Mouse (Mus musculus) embryonic facial prominence, embryonic 15.5 days (tissue): ENCODE data around the gene Mdfi. TPM values are rescaled to one million over a fixed set of nuclear protein-coding genes. Genes with fewer than 3 reads are reported as not detected.

Experiments
- polyA plus RNA-seq: library from polyadenylated mRNA; unstranded; fragments of >200 nt; fragmentation: Nextera tagmentation; extraction: Ambion mirVana; gene quantifications from 2 replicates; pipeline ENCODE4 v1.2.1, GENCODE M21; 2015

The Mdfi gene
- polyA plus RNA-seq, 1 experiment from 2014 or later = 25.3 TPM

Other genes starting within 250 kb of the Mdfi start
- gene Bysl, start 223.2 kb downstream of the Mdfi start, polyA plus RNA-seq = 23.9 and 24.6 TPM in 2 replicates
- 51.9 and 55.2 TPM in 2 replicates for gene Med20, start 223.1 kb downstream of the Mdfi start, polyA plus RNA-seq
- 1.6 TPM in 2 replicates for gene Gm20517, start 223.1 kb downstream of the Mdfi start, polyA plus RNA-seq
- gene Usp49, start 204.0 kb downstream of the Mdfi start, polyA plus RNA-seq = 4.4 and 5.2 TPM in 2 replicates
- gene Tomm6, start 146.3 kb downstream of the Mdfi start, polyA plus RNA-seq = 386 TPM in 2 replicates
- gene Frs3, start 145.7 kb downstream of the Mdfi start, polyA plus RNA-seq = 5.5 and 7.1 TPM in 2 replicates
- 0.12 and 0.24 TPM in 2 replicates for gene Gm21981, start 140.2 kb downstream of the Mdfi start, polyA plus RNA-seq
- 0.71 and 1.3 TPM in 2 replicates for gene Prickle4, start 140.0 kb downstream of the Mdfi start, polyA plus RNA-seq
- 0.12 and 0.16 TPM in 2 replicates for gene Pgc, start 107.8 kb downstream of the Mdfi start, polyA plus RNA-seq
- 13.5 and 14.3 TPM in 2 replicates for gene Tfeb, start 97.7 kb downstream of the Mdfi start, polyA plus RNA-seq
- gene Foxp4, start 90.0 kb upstream of the Mdfi start, polyA plus RNA-seq = 17.0 and 19.3 TPM in 2 replicates
- gene 1700122O11Rik, start 203.6 kb upstream of the Mdfi start, polyA plus RNA-seq = not detected in 2 replicates